Mouse (Mus musculus) bone marrow, adult 2 months (tissue): ENCODE data around the gene Dtd1. TPM values are rescaled to one million over a fixed set of nuclear protein-coding genes. Genes with fewer than 3 reads are reported as not detected.
A peak's percentile ranks its signal among the peaks of the same experiment; 100 is the strongest.
"Not testable (repeated sequence)": the region's sequence is repeated elsewhere in the genome, so short reads cannot be mapped to it uniquely, and the experiment has no call there.

Experiments used
- H3K27ac ChIP-seq: fragments of 200-500 bp; 2 replicates; pipeline ENCODE4 v1.5.1; 2012; ENCODE audit warnings: low read depth, mild to moderate bottlenecking, control low read depth, inconsistent platforms, low read length; ENCODE audit not compliant: control insufficient read depth, poor library complexity, insufficient read depth
- H3K4me1 ChIP-seq: fragments of 200-500 bp; 2 replicates; pipeline ENCODE4 v1.6.1; 2011; ENCODE audit warnings: low read length; ENCODE audit not compliant: control insufficient read depth, insufficient read depth
- H3K4me3 ChIP-seq: fragments of 200-500 bp; replicated peaks from 2 replicates; pipeline ENCODE3; 2011; ENCODE audit warnings: mild to moderate bottlenecking, low read depth, low read length, control low read depth; ENCODE audit not compliant: control insufficient read depth
- CTCF ChIP-seq: fragments of 200-500 bp; IDR thresholded peaks from 2 replicates; pipeline ENCODE4 v1.5.1; 2011; ENCODE audit warnings: low read length, control low read depth; ENCODE audit not compliant: control insufficient read depth, insufficient read depth
- POLR2A ChIP-seq: fragments of 200-500 bp; IDR thresholded peaks from 2 replicates; pipeline ENCODE4 v1.6.1; 2011; ENCODE audit warnings: low read depth, mild to moderate bottlenecking, control low read depth, low read length, borderline replicate concordance; ENCODE audit not compliant: control insufficient read depth
- WGBS: fragments of 180-500 bp; shearing (Covaris S2); methylation state at CpG from one replicate; pipeline ENCODE4 v1.1.7; 2018; 5-methylcytosine and 5-hydroxymethylcytosine counted together
- polyA plus RNA-seq: library from polyadenylated mRNA; stranded (reverse); fragments of >200 nt; gene quantifications from 2 replicates; pipeline ENCODE4 v1.2.4, GENCODE M21; 2011; ENCODE audit warnings: low replicate concordance; ENCODE audit not compliant: missing spikeins, insufficient read depth, insufficient read length

The Dtd1 gene
- polyA plus RNA-seq = 3.3 and 5.6 TPM in 2 replicates

DNA sequence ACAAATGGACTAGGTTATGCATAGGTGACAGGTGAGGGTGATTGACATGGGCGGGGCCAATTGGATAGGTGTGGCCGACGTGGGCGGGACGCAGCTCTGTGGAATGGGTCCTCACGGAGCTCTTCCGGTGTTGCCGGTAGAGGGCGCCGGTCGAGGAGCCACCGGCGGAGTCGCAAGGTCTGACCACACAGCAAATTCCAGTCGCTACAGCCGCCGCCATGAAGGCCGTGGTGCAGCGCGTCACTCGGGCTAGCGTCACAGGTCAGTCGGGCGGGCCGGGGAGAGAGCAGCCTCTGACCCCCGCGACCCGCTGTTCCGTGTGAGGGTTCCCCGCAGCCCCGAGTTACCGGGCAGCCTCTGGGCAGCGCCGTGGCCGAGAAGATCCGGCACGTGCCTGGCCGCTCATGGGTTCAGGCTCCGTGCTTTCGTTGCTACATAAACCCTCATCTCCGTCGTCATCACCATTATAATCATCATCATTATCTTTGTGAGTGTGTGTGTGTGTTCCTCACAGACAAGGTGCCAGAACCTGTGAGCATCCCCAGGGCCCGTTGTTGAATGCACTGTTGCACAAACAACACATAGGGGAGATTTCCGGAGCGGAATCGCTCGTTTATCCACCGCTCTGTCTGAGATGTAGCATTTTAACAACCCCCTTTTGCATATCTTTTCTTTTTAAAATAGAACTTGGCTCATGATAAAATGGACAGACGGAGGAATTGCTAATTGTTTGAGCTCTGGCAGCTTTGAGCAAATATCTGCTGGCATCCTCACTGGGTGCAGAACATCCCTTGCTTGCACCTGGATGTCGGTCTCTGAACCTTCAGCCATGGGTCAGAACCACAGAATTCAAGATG lies at the start of gene Dtd1:
Gene Dtd1, plus strand, starts transcription at position 67 of the 857 bp plus-strand sequence.
- TF ChIP-seq CTCF (peak; percentile 79), POLR2A (peak; percentile 68; the same call in 1 of the 2 replicates)
- 1% methylated on average over 50 of the region's 50 CpGs for WGBS
- Histone ChIP-seq H3K4me3 (peak within 1 kb of the TSS; percentile 73), H3K4me1 (no peaks in the 10 kb centered on the region; the same call in 1 of the 2 replicates), H3K27ac (peak within 1 kb of the TSS; percentile 37)

DNA sequence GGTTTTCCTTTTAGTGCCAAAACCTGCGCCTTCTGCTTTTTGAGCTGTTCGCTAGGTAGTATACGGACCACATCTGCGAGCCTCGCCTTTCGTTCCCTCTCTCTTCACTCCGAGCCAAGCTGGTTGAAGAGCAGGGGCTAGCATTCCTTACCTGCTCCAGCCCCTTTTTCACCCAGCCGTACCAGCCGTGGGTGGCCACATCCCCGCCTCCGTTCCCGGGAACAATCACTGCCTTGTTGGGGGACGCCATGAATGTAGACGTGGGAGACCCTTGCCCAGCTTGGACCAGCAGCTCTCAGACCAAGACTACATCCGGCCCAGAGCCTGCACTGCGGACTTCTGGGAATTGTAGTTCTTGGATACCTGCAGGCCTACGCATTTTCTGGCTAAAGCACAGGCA lies 49.2 kb upstream of the Dtd1 start, which contains the start of gene Rbbp9:
Gene Rbbp9, minus strand, starts transcription at position 341 of the 400 bp plus-strand sequence.
- Histone ChIP-seq H3K27ac (no peak within 1 kb of the TSS), H3K4me3 (peak within 1 kb of the TSS; percentile 96), H3K4me1 (no peaks in the 10 kb centered on the region)
- 1% methylated on average over 17 of the region's 17 CpGs for WGBS
- TF ChIP-seq POLR2A (no peak), CTCF (no peak)

GRCm38 (mm10) chr2:144553905-144554304 lies 45.8 kb upstream of the Dtd1 start:
- 80% methylated on average over 3 of the region's 3 CpGs for WGBS
- TF ChIP-seq POLR2A (no peak), CTCF (no peak)
- H3K4me3 ChIP-seq = no peak overlapping the region
- H3K27ac ChIP-seq = no peak overlapping the region
- H3K4me1 ChIP-seq = no peaks in the 10 kb centered on the region; the same call in 1 of the 2 replicates

- peak overlapping the region; percentile 78 for H3K4me3 ChIP-seq
- WGBS = under 1% methylated on average over 14 of the region's 14 CpGs
- TF ChIP-seq CTCF (no peak), POLR2A (no peak)
- H3K27ac ChIP-seq = peak overlapping the region; percentile 90
- no peaks in the 10 kb centered on the region; the same call in 1 of the 2 replicates for H3K4me1 ChIP-seq
Observed at GRCm38 (mm10) chr2:144555286-144555819, 44.3 kb upstream of the Dtd1 start.

- peak within 1 kb of the TSS; percentile 90 for H3K27ac ChIP-seq
- peak within 1 kb of the TSS; percentile 78 for H3K4me3 ChIP-seq
- peak; percentile 22; the same call in 1 of the 2 replicates for TF ChIP-seq CTCF
- TF ChIP-seq POLR2A = peak; percentile 92
- under 1% methylated on average over 44 of the region's 44 CpGs for WGBS
- H3K4me1 ChIP-seq = no peaks in the 10 kb centered on the region; the same call in 1 of the 2 replicates
Observed at GRCm38 (mm10) chr2:144555820-144556552, 43.7 kb upstream of the Dtd1 start, which contains the start of gene Sec23b. Gene Sec23b, plus strand, starts transcription at chr2:144556229.

- TF ChIP-seq CTCF = peak; percentile 32; the same call in 1 of the 2 replicates
- TF ChIP-seq POLR2A = no peak
- H3K4me1 ChIP-seq = no peaks in the 10 kb centered on the region; the same call in 1 of the 2 replicates
- 90% methylated on average over 4 of the region's 4 CpGs for WGBS
- H3K27ac ChIP-seq = no peak overlapping the region
- no peak overlapping the region for H3K4me3 ChIP-seq
Observed at GRCm38 (mm10) chr2:144588723-144589122, 11.0 kb upstream of the Dtd1 start.

- H3K27ac ChIP-seq, H3K4me1 ChIP-seq, H3K4me3 ChIP-seq: not testable (repeated sequence)
- 67% methylated on average over 8 of the region's 8 CpGs for WGBS
Observed at GRCm38 (mm10) chr2:144593036-144593435, 6.7 kb upstream of the Dtd1 start.

GRCm38 (mm10) chr2:144593951-144594651 lies 5.6 kb upstream of the Dtd1 start, which contains the start of gene Smim26:
Gene Smim26, plus strand, starts transcription at chr2:144594054.
- Histone ChIP-seq H3K4me1 (no peaks in the 10 kb centered on the region; the same call in 1 of the 2 replicates), H3K4me3 (peak within 1 kb of the TSS; percentile 60), H3K27ac (no peak within 1 kb of the TSS)
- TF ChIP-seq POLR2A (0 out of 2 replicates have a peak, but pooled peaks have one; percentile 28), CTCF (no peak)
- under 1% methylated on average over 31 of the region's 31 CpGs for WGBS
